Mouse (Mus musculus): ENCODE results near the gene Pold4. TPM values are rescaled to one million over a fixed set of nuclear protein-coding genes. Genes with fewer than 3 reads are reported as not detected.

Gene Pold4
- 41.2 and 44.3 TPM in 2 replicates for polyA plus RNA-seq (2015; fragmentation: Nextera tagmentation; extraction: Ambion mirVana)

DNA sequence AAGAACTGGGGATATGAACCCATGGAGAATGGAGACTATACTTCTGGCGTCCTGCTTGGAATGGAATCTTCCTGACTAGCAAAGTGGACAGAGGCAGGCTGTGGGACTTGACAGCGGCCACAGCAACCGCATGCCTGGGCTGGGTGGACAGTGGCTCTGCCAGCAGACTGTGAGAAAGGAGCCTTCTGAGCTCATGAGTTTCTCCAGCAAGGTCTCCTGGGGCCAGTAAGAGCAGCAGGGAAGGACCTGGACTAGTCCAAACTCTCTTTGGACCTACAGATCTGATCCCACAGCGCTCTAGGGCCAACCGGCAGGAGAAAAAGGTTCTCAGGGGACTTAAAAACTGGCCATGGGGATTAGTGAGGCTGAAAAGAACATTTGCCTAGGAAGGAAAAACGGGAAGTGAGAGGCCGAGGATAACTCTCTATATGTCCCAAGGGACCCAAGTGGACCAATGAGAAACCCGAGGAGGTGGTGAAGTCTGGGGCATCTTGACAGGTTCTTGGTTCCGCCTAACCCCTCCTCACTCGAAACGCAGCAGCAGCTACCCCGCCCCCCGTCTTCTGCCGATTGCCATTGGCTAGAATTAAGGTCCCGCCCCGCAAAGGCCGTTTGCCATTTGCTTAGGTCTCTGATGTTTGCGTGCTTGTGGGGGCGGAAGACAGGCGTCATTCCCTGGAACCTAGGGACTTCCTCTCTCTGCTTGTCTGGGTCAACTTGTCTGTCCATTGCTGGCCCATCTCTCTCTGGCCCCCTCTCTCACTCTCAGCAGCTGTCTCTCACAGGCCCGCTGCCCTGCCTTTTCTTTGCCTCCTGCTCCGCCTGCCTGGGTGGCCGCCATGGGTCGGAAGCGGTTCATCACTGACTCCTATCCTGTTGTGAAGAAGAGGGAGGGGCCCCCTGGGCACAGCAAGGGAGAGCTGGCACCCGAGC is at the start of gene Pold4:
Gene Pold4, plus strand, starts transcription at position 647 of the 933 bp plus-strand sequence.
- DNase-seq (ENCODE audit: low spot score): peak; percentile 93

DNA sequence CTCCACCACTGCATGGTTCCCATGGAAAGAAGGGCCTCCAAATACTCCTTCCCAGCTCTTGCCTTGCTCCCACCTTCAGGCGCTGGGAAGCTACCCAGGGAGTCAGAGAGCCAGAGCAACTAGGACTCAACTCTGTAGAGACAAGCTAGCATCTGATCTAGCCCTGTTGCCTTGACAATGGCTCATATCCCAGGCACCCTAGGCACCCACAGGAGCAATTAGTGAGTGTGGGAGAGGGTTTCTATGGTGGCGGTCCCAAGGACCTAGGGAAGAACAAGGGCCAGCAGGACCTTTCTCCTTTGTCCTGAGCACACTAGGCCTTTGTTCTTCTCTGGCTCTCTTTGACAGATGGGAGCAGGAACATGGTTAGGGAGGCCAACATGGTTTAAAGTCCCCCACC is 48.0 kb upstream of the Pold4 start:
- no peak for DNase-seq (ENCODE audit: low spot score)

DNA sequence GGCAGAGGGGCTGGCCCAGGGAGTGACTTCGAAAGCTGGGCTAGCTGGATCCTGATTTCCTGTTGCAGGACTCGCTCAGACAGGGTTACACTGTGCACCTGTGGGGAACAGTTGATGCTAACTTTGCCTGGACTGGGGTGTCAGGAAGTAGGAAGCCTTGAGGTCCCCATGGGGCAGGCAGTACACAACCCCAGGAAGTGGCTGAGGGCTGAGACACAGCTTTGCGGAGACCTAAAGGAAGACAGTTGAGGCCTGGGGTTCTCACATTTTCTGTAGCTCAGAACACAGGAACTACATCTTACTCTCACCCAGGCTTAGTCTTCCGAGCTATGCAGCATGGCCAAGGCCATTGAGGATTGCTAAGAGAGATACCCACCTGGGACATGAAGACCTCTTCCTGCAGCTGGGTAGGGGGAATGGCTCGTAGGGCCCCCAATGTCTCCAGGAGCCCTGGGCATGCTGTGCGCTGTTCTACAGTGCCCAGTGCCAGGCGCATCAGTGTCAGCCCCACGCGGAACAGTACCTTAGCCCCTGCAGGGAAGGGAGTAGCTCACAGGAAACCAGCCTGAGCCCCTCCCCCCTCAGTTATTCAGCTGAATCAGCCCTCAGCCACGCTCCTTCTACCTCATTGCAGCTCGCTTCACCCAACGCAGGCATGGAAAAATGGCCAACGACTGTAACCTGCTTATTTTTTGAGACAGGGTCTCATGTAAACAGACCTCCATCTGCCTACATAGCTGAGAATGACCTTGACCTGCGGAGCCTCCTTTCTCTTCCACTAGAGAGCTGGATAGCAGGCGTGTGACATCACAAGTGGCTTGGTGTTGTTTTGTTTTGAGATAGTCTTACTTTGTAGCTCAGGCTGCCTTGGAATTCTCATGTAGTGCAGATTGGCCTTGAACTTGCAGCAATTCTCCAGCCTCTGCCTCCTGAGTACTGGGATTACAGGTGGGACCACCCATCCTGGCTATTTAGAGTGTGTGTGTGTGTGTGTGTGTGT is 46.4 kb upstream of the Pold4 start:
- peak; percentile 91 for DNase-seq (ENCODE audit: low spot score)

- no peak for DNase-seq (ENCODE audit: low spot score)
Observed at GRCm38 (mm10) chr19:4187303-4187702, 44.4 kb upstream of the Pold4 start.

GRCm38 (mm10) chr19:4189051-4189620 is 42.6 kb upstream of the Pold4 start:
- no peak for DNase-seq (ENCODE audit: low spot score)

- peak; percentile 89 for DNase-seq (ENCODE audit: low spot score)
Observed at GRCm38 (mm10) chr19:4190831-4191334, 40.8 kb upstream of the Pold4 start, which contains the start of gene Tbc1d10c. Gene Tbc1d10c, minus strand, starts transcription at chr19:4191284.

DNA sequence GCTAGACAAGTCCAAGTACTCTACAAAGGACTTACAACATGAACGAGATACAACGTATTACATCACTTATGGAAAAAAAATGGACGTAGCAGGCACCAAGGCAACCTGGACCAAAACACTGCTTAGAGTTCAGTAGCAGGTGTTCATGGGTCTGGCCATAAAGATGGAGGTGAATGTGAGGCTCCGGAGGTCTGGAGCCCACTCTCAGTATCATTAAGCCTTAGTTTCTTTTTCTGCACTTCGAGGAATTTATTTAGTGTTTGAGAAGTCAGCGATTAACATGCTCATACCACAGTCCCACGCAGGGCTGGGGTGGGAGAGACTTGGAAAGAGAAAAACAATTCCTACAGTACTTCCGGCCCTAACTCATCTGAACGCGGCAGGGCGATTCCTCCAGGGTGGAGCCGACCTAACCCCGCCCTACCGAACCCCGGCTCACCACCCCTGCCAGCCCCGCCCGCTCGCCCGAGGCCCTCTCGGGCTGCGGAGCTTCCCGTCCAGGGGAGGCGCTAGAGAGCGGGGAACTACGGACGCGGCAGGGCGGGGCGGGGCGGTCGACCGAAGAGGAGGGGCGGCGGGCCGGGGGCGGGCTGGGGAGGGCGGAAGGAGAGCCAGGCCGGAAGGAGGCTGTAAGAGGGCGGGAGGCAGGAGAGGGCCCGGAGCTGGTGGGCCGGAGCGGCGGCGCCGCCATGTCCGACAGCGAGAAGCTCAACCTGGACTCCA is 40.0 kb upstream of the Pold4 start, which contains the start of gene Ppp1ca:
Gene Ppp1ca, plus strand, starts transcription at position 538 of the 723 bp plus-strand sequence.
- peak; percentile 97 for DNase-seq (ENCODE audit: low spot score)

- DNase-seq (ENCODE audit: low spot score): no peak
Observed at GRCm38 (mm10) chr19:4192251-4192985, 39.3 kb upstream of the Pold4 start.

GRCm38 (mm10) chr19:4193129-4193528 is 38.6 kb upstream of the Pold4 start:
- DNase-seq (ENCODE audit: low spot score): no peak

GRCm38 (mm10) chr19:4194021-4194724 is 37.5 kb upstream of the Pold4 start:
- no peak for DNase-seq (ENCODE audit: low spot score)

DNA sequence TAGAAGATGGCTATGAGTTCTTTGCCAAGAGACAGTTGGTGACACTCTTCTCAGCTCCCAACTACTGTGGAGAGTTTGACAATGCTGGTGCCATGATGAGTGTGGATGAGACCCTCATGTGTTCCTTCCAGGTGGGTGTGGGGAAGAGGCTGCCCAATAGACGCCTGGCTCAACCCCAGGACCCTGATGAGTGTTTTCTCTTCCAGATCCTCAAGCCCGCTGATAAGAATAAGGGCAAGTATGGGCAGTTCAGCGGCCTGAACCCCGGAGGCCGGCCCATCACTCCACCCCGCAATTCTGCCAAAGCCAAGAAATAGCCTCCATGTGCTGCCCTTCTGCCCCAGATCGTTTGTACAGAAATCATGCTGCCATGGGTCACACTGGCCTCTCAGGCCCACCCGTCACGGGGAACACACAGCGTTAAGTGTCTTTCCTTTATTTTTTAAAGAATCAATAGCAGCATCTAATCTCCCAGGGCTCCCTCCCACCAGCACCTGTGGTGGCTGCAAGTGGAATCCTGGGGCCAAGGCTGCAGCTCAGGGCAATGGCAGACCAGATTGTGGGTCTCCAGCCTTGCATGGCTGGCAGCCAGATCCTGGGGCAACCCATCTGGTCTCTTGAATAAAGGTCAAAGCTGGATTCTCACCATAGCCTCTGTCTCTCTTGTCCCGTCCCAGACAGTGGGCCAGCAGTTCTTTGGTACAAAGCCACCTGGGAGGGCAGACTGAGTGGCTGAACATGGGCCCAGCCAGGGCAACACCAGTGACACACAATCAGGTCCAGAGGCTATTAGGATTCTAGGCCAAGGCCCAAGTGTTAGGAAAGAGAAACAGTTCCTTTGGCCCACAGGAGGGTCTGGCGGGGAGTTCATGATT is 36.7 kb upstream of the Pold4 start:
- DNase-seq (ENCODE audit: low spot score): no peak

DNA sequence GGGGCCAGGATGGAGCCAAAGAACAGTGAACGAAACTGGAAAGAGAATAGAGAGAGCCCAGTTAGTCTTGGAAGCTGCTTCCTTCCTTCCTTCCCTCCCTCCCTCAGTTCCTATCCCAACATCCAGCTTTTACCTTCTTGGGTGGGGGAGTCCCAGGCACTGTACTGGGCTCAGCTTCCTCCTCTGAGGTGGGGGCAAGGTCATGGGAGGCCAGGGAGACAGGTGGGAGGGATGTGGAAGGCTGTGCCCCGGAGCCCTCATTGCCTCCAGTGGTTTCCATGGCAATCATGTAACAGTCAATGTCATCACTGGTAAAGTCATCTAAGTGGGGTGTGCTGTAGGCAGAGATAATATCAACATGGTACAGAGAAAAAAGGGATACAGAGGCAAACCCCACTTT is 35.7 kb upstream of the Pold4 start:
- DNase-seq (ENCODE audit: low spot score): no peak

DNA sequence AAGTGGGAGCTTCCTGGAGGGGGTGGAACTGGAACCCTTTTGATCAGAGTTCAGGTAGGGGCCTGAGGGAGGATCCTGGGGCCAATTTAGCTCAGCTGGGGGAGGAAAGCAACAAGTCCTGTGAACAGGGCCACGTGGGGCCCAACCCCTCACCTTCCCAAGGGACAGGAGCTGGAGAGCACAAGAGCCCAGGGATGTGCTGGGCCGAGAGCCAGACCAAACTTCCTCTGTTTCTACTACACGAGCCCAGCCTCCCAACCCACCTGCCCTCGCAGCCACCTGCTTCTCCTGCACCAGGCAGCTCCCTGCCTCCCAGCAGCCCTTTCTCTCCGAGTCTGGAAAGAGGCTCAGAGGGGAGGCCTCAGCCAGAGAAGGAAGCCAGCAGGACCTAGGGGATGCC is 35.2 kb upstream of the Pold4 start:
- DNase-seq (ENCODE audit: low spot score): no peak

GRCm38 (mm10) chr19:4197180-4197579 is 34.5 kb upstream of the Pold4 start:
- no peak for DNase-seq (ENCODE audit: low spot score)

DNA sequence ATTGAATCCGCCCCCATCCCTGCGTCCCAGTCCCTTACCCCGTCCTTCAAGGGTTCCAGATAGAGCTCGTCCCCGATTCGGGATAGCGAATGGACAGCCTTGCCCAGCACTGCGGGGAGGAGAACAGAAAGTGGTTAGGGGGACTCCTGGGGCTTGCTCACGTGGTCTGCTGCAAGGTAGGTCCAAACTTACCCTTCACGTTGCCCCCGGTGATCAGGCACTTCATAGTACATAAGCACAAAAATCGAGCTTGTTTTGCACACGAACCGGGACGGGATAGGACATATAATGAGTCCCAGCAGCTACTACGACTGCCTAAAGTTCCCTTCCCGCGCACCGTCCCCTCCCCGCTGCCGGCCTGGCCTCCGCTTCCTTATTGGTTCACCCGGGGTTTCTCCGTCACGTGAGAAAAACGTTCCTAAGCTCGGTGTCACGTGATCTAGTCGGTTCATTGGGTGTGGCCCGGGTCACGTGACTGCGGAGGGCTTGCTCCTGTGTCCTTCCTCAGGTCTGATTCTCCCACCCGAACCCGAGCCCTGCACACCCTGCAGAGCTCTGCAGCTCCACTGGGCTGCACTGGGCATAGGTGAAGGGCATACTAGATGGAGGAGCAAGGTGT is 30.3 kb upstream of the Pold4 start, which contains the start of gene Rad9a:
Gene Rad9a, minus strand, starts transcription at position 372 of the 619 bp plus-strand sequence.
- DNase-seq (ENCODE audit: low spot score): peak; percentile 96

GRCm38 (mm10) chr19:4202149-4202548 is 29.6 kb upstream of the Pold4 start:
- DNase-seq (ENCODE audit: low spot score): no peak

- DNase-seq (ENCODE audit: low spot score): peak; percentile 39
Observed at GRCm38 (mm10) chr19:4203148-4203547, 28.6 kb upstream of the Pold4 start.
